Mouse (Mus musculus): ENCODE results near the gene Kifc5b. TPM values are rescaled to one million over a fixed set of nuclear protein-coding genes. Genes with fewer than 3 reads are reported as not detected.
A peak's percentile ranks its signal among the peaks of the same experiment; 100 is the strongest.

Gene Kifc5b
- total RNA-seq, 2 experiments from 2014 or later: 2.7 to 3.1 TPM

- peak in 1 of 2 experiments; percentile 73 for DNase-seq (ENCODE audit: low spot score in 2 of 2)
These were observed 29.7 kb downstream of the Kifc5b start for GRCm38 (mm10) chr17:26946567-26946966.

GRCm38 (mm10) chr17:26947231-26948100 is 30.6 kb downstream of the Kifc5b start:
- DNase-seq (ENCODE audit: low spot score in 2 of 2): no peak

GRCm38 (mm10) chr17:26948316-26949050 is 31.6 kb downstream of the Kifc5b start:
- peak in 1 of 2 experiments; percentile 64 for DNase-seq (ENCODE audit: low spot score in 2 of 2)

GRCm38 (mm10) chr17:26949051-26949577 is 32.2 kb downstream of the Kifc5b start:
- DNase-seq (ENCODE audit: low spot score in 2 of 2): peak in 1 of 2 experiments; percentile 39

- DNase-seq (ENCODE audit: low spot score in 2 of 2): peak in 1 of 2 experiments; percentile 35
These were observed 33.0 kb downstream of the Kifc5b start for GRCm38 (mm10) chr17:26949866-26950265.

- DNase-seq (ENCODE audit: low spot score in 2 of 2): no peak
These were observed 33.8 kb downstream of the Kifc5b start for GRCm38 (mm10) chr17:26950560-26951288.

GRCm38 (mm10) chr17:26951406-26951805 is 34.5 kb downstream of the Kifc5b start:
- DNase-seq (ENCODE audit: low spot score in 2 of 2): peak; percentile 80 to 89

GRCm38 (mm10) chr17:26951952-26952877 is 35.3 kb downstream of the Kifc5b start:
- no peak for DNase-seq (ENCODE audit: low spot score in 2 of 2)

- no peak for DNase-seq (ENCODE audit: low spot score in 2 of 2)
These were observed 36.3 kb downstream of the Kifc5b start for GRCm38 (mm10) chr17:26953201-26953600.

- DNase-seq (ENCODE audit: low spot score in 2 of 2): no peak
These were observed 36.8 kb downstream of the Kifc5b start for GRCm38 (mm10) chr17:26953726-26954125.

- no peak for DNase-seq (ENCODE audit: low spot score in 2 of 2)
These were observed 39.4 kb downstream of the Kifc5b start for GRCm38 (mm10) chr17:26956309-26956708.

GRCm38 (mm10) chr17:26956895-26957294 is 40.0 kb downstream of the Kifc5b start:
- no peak for DNase-seq (ENCODE audit: low spot score in 2 of 2)

- DNase-seq (ENCODE audit: low spot score in 2 of 2): no peak
These were observed 41.0 kb downstream of the Kifc5b start for GRCm38 (mm10) chr17:26957872-26958271.

- no peak for DNase-seq (ENCODE audit: low spot score in 2 of 2)
These were observed 42.0 kb downstream of the Kifc5b start for GRCm38 (mm10) chr17:26958880-26959279.

GRCm38 (mm10) chr17:26959815-26960214 is 42.9 kb downstream of the Kifc5b start:
- no peak for DNase-seq (ENCODE audit: low spot score in 2 of 2)

GRCm38 (mm10) chr17:26961572-26962240 is 44.8 kb downstream of the Kifc5b start:
- DNase-seq (ENCODE audit: low spot score in 2 of 2): no peak

- DNase-seq (ENCODE audit: low spot score in 2 of 2): no peak
These were observed 50.1 kb downstream of the Kifc5b start for GRCm38 (mm10) chr17:26966993-26967392.

GRCm38 (mm10) chr17:26967477-26967876 is 50.6 kb downstream of the Kifc5b start:
- DNase-seq (ENCODE audit: low spot score in 2 of 2): no peak

GRCm38 (mm10) chr17:26968200-26968611 is 51.3 kb downstream of the Kifc5b start:
- no peak for DNase-seq (ENCODE audit: low spot score in 2 of 2)

All from layer of hippocampus, postnatal 14 days (tissue).